Mouse (Mus musculus) hematopoietic stem cell, adult 5-6 weeks (primary cell): ENCODE measurements around the gene A030005K14Rik. TPM values are rescaled to one million over a fixed set of nuclear protein-coding genes. Genes with fewer than 3 reads are reported as not detected.

Experiments
- ATAC-seq, 2 experiments: fragments of 125-278 bp in 1 of 2; replicated peaks in 1 of 2; 2 replicates each; pipeline ENCODE4 v1.8.0; 2016 to 2017; ENCODE audit warnings: inconsistent platforms in 2 of 2, mild to moderate bottlenecking in 2 of 2, moderate number of reproducible peaks in 2 of 2, low read depth in 1 of 2, moderate TSS enrichment in 1 of 2; ENCODE audit not compliant: low FRiP score in 2 of 2, poor library complexity in 2 of 2, severe bottlenecking in 2 of 2, insufficient read depth in 1 of 2, low TSS enrichment in 1 of 2
- total RNA-seq: library from RNA; stranded (forward); fragments of 172-1452, 232-1000 nt; gene quantifications from 2 replicates; pipeline ENCODE4 v1.2.3, GENCODE M21; 2017

Gene A030005K14Rik
- not detected in 2 replicates for total RNA-seq

GRCm38 (mm10) chr1:83059278-83059677, at the start of gene A030005K14Rik:
Gene A030005K14Rik (minus strand): TSS chr1:83059378.
- ATAC-seq: no peak

GRCm38 (mm10) chr1:83107410-83107978, 48.3 kb upstream of the A030005K14Rik start:
- no peak for ATAC-seq

GRCm38 (mm10) chr1:83105464-83105863, 46.3 kb upstream of the A030005K14Rik start:
- ATAC-seq: no peak

DNA sequence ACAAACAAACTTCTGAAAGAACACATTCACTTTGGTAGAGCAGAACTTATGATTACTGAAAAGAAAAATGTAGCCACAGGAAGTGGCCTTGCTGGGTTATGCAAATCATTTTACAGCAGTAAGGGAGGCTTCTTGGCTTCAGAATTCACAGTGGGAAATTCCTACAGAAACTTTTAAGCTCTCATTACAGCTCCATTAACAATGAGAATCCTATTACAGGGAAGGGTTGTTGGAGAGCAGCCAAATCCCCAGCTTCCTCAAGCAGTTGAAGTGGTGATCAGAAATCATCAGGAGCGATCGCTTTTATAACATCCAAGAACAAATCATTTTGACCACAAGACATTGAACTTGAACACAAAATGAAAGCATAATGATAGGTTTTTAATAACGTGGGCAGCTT, 42.7 kb upstream of the A030005K14Rik start:
- no peak for ATAC-seq

DNA sequence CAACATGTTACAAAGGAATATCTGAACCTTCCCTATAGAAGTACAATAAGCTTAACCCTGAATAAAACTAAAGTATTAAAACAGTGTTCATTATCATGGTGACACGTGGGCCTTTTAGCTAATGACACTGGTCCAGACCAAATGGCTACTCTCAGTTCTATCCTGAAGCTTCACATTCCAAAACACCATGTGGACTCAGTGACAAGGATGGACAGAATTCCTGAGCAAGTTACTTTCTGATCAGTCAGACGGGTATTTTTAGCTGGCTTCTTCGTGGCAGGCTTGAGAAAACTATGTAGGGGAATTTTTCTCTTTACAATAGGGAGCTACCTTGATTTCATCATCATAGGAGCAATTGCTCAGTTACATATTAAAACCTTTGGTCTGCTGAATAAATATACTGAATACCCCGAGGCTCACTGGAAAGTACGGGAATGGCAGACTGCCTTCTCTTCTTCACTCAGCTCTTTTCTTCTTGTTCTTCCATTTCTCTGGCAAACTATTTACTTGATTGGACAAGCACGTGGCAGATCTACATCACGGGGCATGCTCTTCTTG, 40.5 kb upstream of the A030005K14Rik start:
- ATAC-seq: no peak

- no peak for ATAC-seq
These were observed 40.0 kb upstream of the A030005K14Rik start for GRCm38 (mm10) chr1:83099160-83099559.

- no peak for ATAC-seq
These were observed 37.8 kb upstream of the A030005K14Rik start for GRCm38 (mm10) chr1:83096935-83097334.

DNA sequence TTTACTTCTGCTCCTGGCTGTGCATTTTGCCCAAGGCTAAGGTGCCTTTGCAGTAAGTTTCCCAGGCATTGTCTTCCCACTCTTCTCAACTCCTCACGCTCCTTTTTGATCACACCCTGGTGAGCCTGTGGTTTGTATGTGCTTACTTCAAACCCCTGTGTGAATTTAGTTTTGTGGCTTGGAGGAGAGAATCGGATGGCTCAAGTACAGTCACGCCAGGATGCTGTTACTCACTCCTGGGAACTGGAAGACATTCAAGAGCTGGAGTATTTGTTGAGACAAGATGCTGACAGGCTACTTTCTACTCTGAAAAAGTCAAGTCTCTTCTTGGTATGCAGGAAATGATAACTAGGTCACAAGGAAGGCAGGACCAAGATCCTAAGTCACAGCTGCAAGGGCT, 32.1 kb upstream of the A030005K14Rik start:
- no peak for ATAC-seq

- no peak for ATAC-seq
These were observed 25.6 kb upstream of the A030005K14Rik start for GRCm38 (mm10) chr1:83084790-83085189.

DNA sequence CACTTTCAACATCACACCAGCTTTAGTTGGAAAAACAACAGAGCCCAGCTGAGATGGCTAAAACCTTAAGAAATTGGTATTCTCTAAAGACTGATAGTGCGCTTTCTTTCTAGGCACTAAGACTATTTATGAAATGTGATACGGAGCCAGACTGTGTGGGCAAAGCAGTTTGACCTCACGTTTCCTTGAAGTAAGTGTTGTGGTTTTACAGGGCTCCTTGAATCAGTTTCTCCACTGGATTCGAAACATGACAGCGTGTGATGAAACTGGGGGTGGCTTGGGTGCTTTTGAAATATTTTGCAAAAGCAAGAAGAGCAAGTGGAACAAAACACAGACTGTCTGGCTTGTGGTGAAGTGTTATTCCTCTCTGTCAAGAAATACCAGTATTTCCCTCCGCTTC, 17.8 kb upstream of the A030005K14Rik start:
- peak; percentile 24 to 65; a peak in 2 of 4 replicates for ATAC-seq

DNA sequence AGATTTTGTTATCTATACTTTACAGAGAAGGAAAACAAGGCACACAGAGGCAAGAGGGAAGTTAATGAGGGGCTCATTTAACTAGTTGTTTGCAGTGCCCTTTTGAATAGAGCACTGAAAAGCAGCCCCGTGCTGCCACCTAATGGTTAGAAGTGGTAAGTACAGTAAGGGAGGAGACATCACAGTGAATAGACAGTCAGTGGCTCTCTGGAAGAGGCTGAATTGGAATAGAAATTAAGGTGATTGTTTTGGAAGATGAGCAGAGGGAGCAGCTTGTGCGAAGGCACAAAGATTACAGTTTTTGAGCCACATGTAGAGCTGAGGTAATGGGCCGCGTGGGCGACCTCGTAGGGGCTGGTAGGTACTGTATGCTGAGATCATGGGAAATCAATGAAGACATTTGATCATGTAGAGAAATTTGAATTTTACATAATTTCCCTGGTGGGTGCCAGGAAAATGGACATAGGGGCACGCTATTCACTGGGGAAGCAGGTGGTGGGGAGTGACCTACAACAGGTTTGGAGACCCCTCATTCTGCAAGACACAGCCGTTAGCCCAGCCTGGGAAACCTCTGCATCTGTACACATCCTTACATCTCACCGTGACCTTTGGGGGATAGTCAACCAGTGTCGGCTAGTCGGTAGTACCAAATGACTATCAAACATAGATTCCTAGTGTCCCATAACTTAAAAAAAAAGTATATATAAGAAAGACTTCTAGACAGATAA, 17.2 kb upstream of the A030005K14Rik start:
- ATAC-seq: peak; percentile 90 to 98

DNA sequence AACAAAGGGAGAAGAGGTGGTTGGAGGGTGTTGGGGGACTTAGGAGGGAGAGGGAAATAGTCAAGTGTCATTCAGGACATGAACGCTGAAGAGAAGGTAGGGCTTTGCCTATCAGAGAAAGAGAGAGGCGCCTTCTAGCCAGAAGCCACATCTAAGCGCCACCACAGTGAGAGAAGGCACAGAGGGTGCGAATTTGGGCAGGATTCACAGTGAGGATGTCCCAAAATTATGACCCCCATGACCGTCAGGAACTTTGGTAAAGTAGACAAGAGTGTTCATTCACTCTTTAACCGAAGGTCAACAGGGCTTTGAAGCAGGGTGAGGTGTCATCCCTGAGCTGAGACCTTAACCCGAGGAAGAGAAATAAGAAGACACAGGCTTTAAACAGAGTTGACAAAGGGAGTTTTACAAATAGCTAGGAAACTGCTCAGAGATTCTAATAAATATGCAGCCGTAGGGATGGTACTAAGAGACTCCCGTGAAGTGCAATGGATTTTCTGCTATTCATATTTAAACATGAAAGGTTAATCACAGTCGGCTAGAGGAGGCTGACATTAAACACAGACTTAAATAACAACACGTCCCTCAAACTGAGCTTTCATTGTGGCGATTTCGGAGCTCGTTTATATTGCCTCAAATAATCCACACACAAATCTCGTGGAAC, 16.5 kb upstream of the A030005K14Rik start:
- ATAC-seq: no peak; a peak in 1 of 4 replicates

- ATAC-seq: no peak
These were observed 8.0 kb upstream of the A030005K14Rik start for GRCm38 (mm10) chr1:83067205-83067604.

DNA sequence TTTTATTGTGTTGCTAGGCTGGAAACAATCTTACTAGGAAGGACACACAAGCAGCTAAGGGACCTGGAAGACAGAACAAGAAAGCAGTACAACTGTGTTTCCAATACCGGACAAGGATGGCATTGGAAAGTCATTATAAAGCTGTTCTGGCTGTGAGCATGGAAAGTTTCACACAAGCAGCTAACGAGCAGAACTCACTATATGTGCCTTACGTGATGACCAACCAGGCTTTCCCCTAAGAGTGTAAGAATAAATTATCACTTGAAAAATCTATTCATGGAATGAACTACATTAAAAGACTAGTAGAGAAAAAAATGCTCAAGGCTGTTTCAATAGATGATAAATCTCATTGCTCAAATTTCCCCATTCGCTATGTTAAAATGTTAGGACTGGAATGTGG, 7.4 kb upstream of the A030005K14Rik start:
- ATAC-seq: no peak

GRCm38 (mm10) chr1:83064851-83065250, 5.7 kb upstream of the A030005K14Rik start:
- ATAC-seq: peak; percentile 21 to 69; a peak in 2 of 4 replicates

DNA sequence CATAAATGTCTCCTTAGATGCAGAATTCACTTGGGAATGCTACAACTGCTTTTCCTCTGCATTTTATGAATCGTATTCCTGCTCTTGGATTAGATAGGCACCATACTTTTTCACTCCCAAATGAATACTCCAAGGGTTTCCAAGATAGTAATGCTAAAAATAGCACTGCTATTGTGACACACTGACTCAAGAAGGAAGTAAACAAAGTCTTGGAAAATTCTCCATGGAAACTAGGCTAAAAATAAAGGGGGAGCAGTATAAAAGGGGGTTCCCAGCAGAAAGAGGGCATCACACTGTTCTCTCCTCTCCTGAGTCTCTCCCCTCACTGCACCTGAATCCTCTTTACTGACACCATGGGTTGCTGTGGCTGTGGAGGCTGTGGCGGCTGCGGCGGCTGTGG, 1.5 kb upstream of the A030005K14Rik start, which contains the start of gene Krtap28-13:
TSS of gene Krtap28-13 (plus strand) at position 288 of the 400 bp plus-strand sequence.
- ATAC-seq: no peak

DNA sequence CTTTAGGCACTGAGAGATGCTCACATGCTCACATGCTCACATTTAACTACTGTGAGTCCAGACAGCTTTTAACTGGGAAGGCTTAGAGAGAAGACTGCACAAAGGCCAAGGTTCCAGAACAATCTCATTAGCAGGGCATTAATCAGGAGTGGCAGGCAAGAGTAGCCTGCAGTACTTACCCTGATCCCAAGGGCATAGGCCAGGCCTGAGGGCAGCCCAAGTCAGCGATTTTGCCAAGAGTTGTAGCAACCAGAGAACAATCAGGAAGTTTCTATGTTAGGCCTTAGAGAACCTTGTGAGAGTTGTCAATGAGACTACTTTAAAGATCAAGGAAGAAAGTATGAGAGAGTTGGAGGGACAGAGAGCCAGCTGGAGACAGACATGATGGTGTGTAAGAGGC, 697 bp downstream of the A030005K14Rik start:
- no peak for ATAC-seq

GRCm38 (mm10) chr1:83044882-83045427, 14.2 kb downstream of the A030005K14Rik start, which contains the start of gene Gm47969:
Gene Gm47969 (plus strand): TSS chr1:83044932.
- ATAC-seq: peak; percentile 73 to 76
